Mouse (Mus musculus): Measurements from ENCODE around the gene Elp1.

- TF ChIP-seq POLR2A (IDR thresholded peaks at IDR 0.05; ENCODE audit: borderline replicate concordance, control insufficient read depth, low read depth, low read length) (no peak), CTCF (IDR thresholded peaks at IDR 0.05; ENCODE audit: control insufficient read depth, insufficient read depth, low read length) (no peak)
Observed at GRCm38 (mm10) chr4:56842501-56842900, 40.4 kb upstream of the Elp1 start.

Data from bone marrow, adult 2 months (tissue).